Mouse (Mus musculus): ENCODE measurements around the gene Gfm1. TPM values are rescaled to one million over a fixed set of nuclear protein-coding genes. Genes with fewer than 3 reads are reported as not detected.

Gfm1 gene
- polyA plus RNA-seq, 1 experiment, result 42.1 TPM

DNA sequence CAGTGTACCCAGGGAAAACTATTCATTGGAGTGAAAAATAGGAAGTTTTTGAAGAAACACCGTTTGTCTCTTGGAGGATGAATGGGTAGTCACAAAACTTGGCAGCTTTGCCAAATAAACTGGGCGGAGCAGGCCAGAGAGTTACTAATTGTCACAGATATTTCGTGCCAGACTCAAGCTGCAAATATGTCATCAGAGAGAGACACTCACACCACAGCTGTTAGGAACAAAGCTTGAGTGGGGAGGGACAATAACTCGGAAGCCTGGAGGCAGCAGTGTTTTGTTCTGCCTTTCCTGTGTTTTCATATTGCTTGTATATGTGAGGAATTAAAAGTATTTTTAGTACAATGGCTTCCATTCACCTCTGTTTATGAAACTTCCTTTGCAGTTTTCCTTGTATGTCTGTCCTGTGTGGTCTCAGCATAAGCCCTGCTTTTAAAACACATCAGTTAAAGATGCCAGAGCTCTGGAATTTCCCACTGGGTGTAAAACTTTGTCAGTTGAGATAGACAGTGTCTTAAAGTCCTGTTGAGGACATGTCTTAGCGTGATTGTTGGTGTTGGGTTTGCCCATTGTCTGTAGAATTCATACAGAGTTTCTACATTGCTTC lies 20.8 kb downstream of the Gfm1 start:
- no peak overlapping the region for H3K4me3 ChIP-seq
- H3K79me2 ChIP-seq (ENCODE audit: control insufficient read depth, insufficient read depth), result no peaks in the 10 kb centered on the region
- no peak overlapping the region for H3K4me2 ChIP-seq (ENCODE audit: low read depth)
- no peak overlapping the region for H3ac ChIP-seq (ENCODE audit: control insufficient read depth, insufficient read length)
- H3K27me3 ChIP-seq (ENCODE audit: control insufficient read depth, insufficient read depth, insufficient read length), result no peaks in the 10 kb centered on the region
- TF ChIP-seq SRF (IDR thresholded peaks at IDR 0.05; ENCODE audit: control insufficient read depth, insufficient read length, low read depth) (no peak), MAX (IDR thresholded peaks at IDR 0.05; ENCODE audit: low read depth) (no peak), TCF12 (IDR thresholded peaks at IDR 0.05; ENCODE audit: insufficient read depth, poor library complexity, severe bottlenecking) (no peak), MYOG (IDR thresholded peaks at IDR 0.05; ENCODE audit: control insufficient read depth in 1 of 3, insufficient read depth in 1 of 3, insufficient read length in 2 of 3, low read depth in 2 of 3) (no peak), TCF3 (IDR thresholded peaks at IDR 0.05; ENCODE audit: insufficient read length, low read depth) (no peak)
- H3K36me3 ChIP-seq (ENCODE audit: control insufficient read depth, insufficient read depth), result peaks cover 34% of the 10 kb centered on the region

DNA sequence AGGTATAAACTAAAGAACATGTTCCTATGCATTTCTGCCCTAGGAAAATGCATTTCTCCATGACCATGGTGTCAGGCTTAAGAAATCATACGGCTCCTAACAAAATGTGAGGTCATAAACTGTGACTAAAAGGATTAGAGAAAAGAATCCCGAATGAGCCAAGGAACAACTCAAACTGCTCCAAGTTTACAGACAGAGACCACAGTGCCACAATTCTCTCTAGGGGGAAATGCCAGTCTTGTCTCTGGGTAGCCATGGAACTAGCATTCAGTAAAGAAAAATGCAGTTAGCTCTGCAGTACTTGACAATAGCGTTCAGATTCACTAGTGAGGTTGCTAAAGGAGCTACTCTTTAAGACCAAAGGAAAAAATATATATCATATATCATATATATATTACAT lies 30.0 kb downstream of the Gfm1 start:
- H3K27me3 ChIP-seq (ENCODE audit: control insufficient read depth, insufficient read depth, insufficient read length), result no peaks in the 10 kb centered on the region
- no peaks in the 10 kb centered on the region for H3K79me2 ChIP-seq (ENCODE audit: control insufficient read depth, insufficient read depth)
- H3ac ChIP-seq (ENCODE audit: control insufficient read depth, insufficient read length), result no peak overlapping the region
- H3K4me2 ChIP-seq (ENCODE audit: low read depth), result no peak overlapping the region
- no peak for TF ChIP-seq MAX (IDR thresholded peaks at IDR 0.05; ENCODE audit: low read depth)
- TF ChIP-seq REST (IDR thresholded peaks at IDR 0.05; ENCODE audit: insufficient read depth, insufficient read length), result no peak
- no peak for TF ChIP-seq USF1 (IDR thresholded peaks at IDR 0.05; ENCODE audit: low read depth)
- TF ChIP-seq TCF3 (IDR thresholded peaks at IDR 0.05; ENCODE audit: insufficient read length, low read depth), result no peak
- TF ChIP-seq POLR2A (IDR thresholded peaks at IDR 0.05; ENCODE audit: insufficient read length, low read depth), result no peak
- no peak for TF ChIP-seq TCF12 (IDR thresholded peaks at IDR 0.05; ENCODE audit: insufficient read depth, poor library complexity, severe bottlenecking)
- TF ChIP-seq POLR2AphosphoS2 (IDR thresholded peaks at IDR 0.05; ENCODE audit: insufficient read length, low read depth), result no peak
- peaks cover 16% of the 10 kb centered on the region for H3K36me3 ChIP-seq (ENCODE audit: control insufficient read depth, insufficient read depth)
- no peak overlapping the region for H3K4me3 ChIP-seq

DNA sequence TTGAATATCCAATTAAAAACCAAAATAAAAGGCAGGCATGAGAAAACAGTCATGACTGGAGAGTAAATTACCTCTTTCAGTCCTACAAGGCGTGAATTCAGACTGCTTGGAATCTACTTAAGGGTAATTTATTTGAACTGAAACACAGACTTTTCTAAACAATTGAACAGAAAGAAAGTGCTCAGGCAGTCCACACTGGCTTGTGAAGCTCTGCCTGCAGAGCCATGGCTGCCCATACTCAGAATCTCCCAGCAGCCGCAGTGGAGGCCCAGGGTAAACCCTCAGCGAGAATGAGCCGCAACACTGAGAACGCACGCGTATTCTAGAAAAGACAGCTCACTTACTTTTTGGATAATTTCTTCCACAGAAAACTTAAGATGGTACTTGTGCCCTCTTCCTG lies 32.1 kb downstream of the Gfm1 start:
- Histone ChIP-seq H3K27me3 (ENCODE audit: control insufficient read depth, insufficient read depth, insufficient read length) (no peaks in the 10 kb centered on the region), H3K4me2 (ENCODE audit: low read depth) (no peak overlapping the region), H3K4me3 (no peak overlapping the region), H3K36me3 (ENCODE audit: control insufficient read depth, insufficient read depth) (peaks cover 23% of the 10 kb centered on the region), H3ac (ENCODE audit: control insufficient read depth, insufficient read length) (no peak overlapping the region), H3K79me2 (ENCODE audit: control insufficient read depth, insufficient read depth) (no peaks in the 10 kb centered on the region)
- TF ChIP-seq POLR2AphosphoS2 (IDR thresholded peaks at IDR 0.05; ENCODE audit: insufficient read length, low read depth) (no peak), CEBPB (IDR thresholded peaks at IDR 0.05; ENCODE audit: insufficient read depth, poor library complexity, severe bottlenecking) (no peak), REST (IDR thresholded peaks at IDR 0.05; ENCODE audit: insufficient read depth, insufficient read length) (no peak), TCF12 (IDR thresholded peaks at IDR 0.05; ENCODE audit: insufficient read depth, poor library complexity, severe bottlenecking) (no peak), MYOG (IDR thresholded peaks at IDR 0.05; ENCODE audit: control insufficient read depth in 1 of 3, insufficient read depth in 1 of 3, insufficient read length in 2 of 3, low read depth in 2 of 3) (no peak), SRF (IDR thresholded peaks at IDR 0.05; ENCODE audit: control insufficient read depth, insufficient read length, low read depth) (no peak), MAX (IDR thresholded peaks at IDR 0.05; ENCODE audit: low read depth) (no peak), MYOD1 (IDR thresholded peaks at IDR 0.05; ENCODE audit: control insufficient read depth in 1 of 3, insufficient read length in 2 of 3, low read depth in 2 of 3) (no peak), USF1 (IDR thresholded peaks at IDR 0.05; ENCODE audit: low read depth) (no peak), POLR2A (IDR thresholded peaks at IDR 0.05; ENCODE audit: insufficient read length, low read depth) (no peak), TCF3 (IDR thresholded peaks at IDR 0.05; ENCODE audit: insufficient read length, low read depth) (no peak)

DNA sequence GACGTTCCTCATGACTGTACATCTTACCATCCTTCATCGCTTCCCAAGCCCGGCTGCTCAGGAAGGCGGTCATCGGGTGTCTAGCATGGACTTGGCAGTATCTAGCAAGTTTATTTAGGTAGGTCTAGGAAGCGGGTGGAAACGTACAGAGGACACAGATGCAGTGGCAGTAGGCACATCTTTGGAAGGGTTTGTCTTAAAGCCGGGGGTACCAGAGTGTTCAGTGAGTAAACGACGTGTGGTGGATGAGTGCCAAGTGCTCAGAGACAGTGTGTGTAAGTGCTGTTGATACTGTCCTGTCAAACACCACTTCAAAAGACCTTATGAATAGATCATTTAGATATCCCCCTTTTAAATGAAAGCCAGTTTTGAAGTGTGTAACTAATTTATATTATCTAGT lies 32.7 kb downstream of the Gfm1 start:
- H3K4me2 ChIP-seq (ENCODE audit: low read depth), result peak overlapping the region; percentile 80
- no peaks in the 10 kb centered on the region for H3K27me3 ChIP-seq (ENCODE audit: control insufficient read depth, insufficient read depth, insufficient read length)
- no peaks in the 10 kb centered on the region for H3K79me2 ChIP-seq (ENCODE audit: control insufficient read depth, insufficient read depth)
- H3K36me3 ChIP-seq (ENCODE audit: control insufficient read depth, insufficient read depth), result peaks cover 24% of the 10 kb centered on the region
- H3ac ChIP-seq (ENCODE audit: control insufficient read depth, insufficient read length), result no peak overlapping the region
- H3K4me3 ChIP-seq, result peak overlapping the region; percentile 32
- TF ChIP-seq TCF3 (IDR thresholded peaks at IDR 0.05; ENCODE audit: insufficient read length, low read depth) (no peak), REST (IDR thresholded peaks at IDR 0.05; ENCODE audit: insufficient read depth, insufficient read length) (no peak), CEBPB (IDR thresholded peaks at IDR 0.05; ENCODE audit: insufficient read depth, poor library complexity, severe bottlenecking) (no peak), E2F4 (IDR thresholded peaks at IDR 0.05; ENCODE audit: insufficient read depth) (no peak), SRF (IDR thresholded peaks at IDR 0.05; ENCODE audit: control insufficient read depth, insufficient read length, low read depth) (no peak), MYOG (IDR thresholded peaks at IDR 0.05; ENCODE audit: control insufficient read depth in 1 of 3, insufficient read depth in 1 of 3, insufficient read length in 2 of 3, low read depth in 2 of 3) (no peak), POLR2AphosphoS2 (IDR thresholded peaks at IDR 0.05; ENCODE audit: insufficient read length, low read depth) (no peak), USF1 (IDR thresholded peaks at IDR 0.05; ENCODE audit: low read depth) (no peak), TCF12 (IDR thresholded peaks at IDR 0.05; ENCODE audit: insufficient read depth, poor library complexity, severe bottlenecking) (no peak), POLR2A (IDR thresholded peaks at IDR 0.05; ENCODE audit: insufficient read length, low read depth) (no peak), MYOD1 (IDR thresholded peaks at IDR 0.05; ENCODE audit: control insufficient read depth in 1 of 3, insufficient read length in 2 of 3, low read depth in 2 of 3) (no peak)

DNA sequence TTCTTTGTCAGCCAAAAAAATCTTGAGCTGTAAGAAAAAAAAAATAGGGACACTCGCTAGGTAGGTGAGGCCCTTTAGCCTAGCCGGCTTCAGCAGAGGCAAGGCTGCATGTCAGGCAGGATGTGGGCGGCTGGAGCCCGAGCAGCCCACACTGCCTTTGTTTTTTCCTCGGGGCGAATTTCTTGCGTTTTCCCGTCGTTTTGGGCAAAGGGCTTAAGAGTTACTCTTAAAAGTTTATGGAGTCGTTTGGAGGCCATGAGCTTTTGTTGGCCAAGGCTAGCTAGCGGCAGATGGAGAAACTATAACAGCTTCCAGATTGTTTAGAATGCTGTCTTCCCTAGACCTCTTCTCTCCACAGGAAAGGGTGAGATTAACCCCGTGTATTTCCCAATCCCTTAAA lies 33.1 kb downstream of the Gfm1 start:
- Histone ChIP-seq H3K27me3 (ENCODE audit: control insufficient read depth, insufficient read depth, insufficient read length) (no peaks in the 10 kb centered on the region), H3ac (ENCODE audit: control insufficient read depth, insufficient read length) (peak overlapping the region; percentile 27), H3K79me2 (ENCODE audit: control insufficient read depth, insufficient read depth) (no peaks in the 10 kb centered on the region), H3K36me3 (ENCODE audit: control insufficient read depth, insufficient read depth) (peaks cover 20% of the 10 kb centered on the region), H3K4me3 (peak overlapping the region; percentile 32), H3K4me2 (ENCODE audit: low read depth) (peak overlapping the region; percentile 80)
- TF ChIP-seq USF1 (IDR thresholded peaks at IDR 0.05; ENCODE audit: low read depth) (no peak), MYOG (IDR thresholded peaks at IDR 0.05; ENCODE audit: control insufficient read depth in 1 of 3, insufficient read depth in 1 of 3, insufficient read length in 2 of 3, low read depth in 2 of 3) (no peak), POLR2A (IDR thresholded peaks at IDR 0.05; ENCODE audit: insufficient read length, low read depth) (no peak), MYOD1 (IDR thresholded peaks at IDR 0.05; ENCODE audit: control insufficient read depth in 1 of 3, insufficient read length in 2 of 3, low read depth in 2 of 3) (no peak), MAX (IDR thresholded peaks at IDR 0.05; ENCODE audit: low read depth) (no peak), TCF3 (IDR thresholded peaks at IDR 0.05; ENCODE audit: insufficient read length, low read depth) (no peak), SRF (IDR thresholded peaks at IDR 0.05; ENCODE audit: control insufficient read depth, insufficient read length, low read depth) (no peak), REST (IDR thresholded peaks at IDR 0.05; ENCODE audit: insufficient read depth, insufficient read length) (no peak), TCF12 (IDR thresholded peaks at IDR 0.05; ENCODE audit: insufficient read depth, poor library complexity, severe bottlenecking) (no peak), POLR2AphosphoS2 (IDR thresholded peaks at IDR 0.05; ENCODE audit: insufficient read length, low read depth) (no peak), E2F4 (IDR thresholded peaks at IDR 0.05; ENCODE audit: insufficient read depth) (no peak), CEBPB (IDR thresholded peaks at IDR 0.05; ENCODE audit: insufficient read depth, poor library complexity, severe bottlenecking) (no peak)
